Mouse (Mus musculus) heart, embryonic 12.5 days (tissue): ENCODE data around the gene Cdkal1. TPM values are rescaled to one million over a fixed set of nuclear protein-coding genes. Genes with fewer than 3 reads are reported as not detected.

Experiments
- ATAC-seq: fragments of 200-750 bp; cut with Nextera tagmentation; 2 replicates; pipeline ENCODE4 v1.8.0; 2017; ENCODE audit warnings: moderate TSS enrichment, moderate library complexity; ENCODE audit not compliant: insufficient number of reproducible peaks, low FRiP score
- H3K27ac ChIP-seq: fragments of 300-500 bp; sonication (generic); 2 replicates; pipeline ENCODE4 v1.5.1; 2016; ENCODE audit warnings: mild to moderate bottlenecking, moderate library complexity; ENCODE audit not compliant: poor library complexity, severe bottlenecking
- H3K27me3 ChIP-seq: fragments of 300-500 bp; sonication (generic); replicated peaks from 2 replicates; pipeline ENCODE4 v1.6.1; 2016; ENCODE audit warnings: mild to moderate bottlenecking, moderate library complexity
- H3K36me3 ChIP-seq: fragments of 300-500 bp; sonication (generic); 2 replicates; pipeline ENCODE4 v1.6.1; 2016; ENCODE audit warnings: mild to moderate bottlenecking, moderate library complexity
- H3K4me1 ChIP-seq: fragments of 300-500 bp; sonication (generic); replicated peaks from 2 replicates; pipeline ENCODE4 v1.6.1; 2016; ENCODE audit warnings: mild to moderate bottlenecking
- H3K4me2 ChIP-seq: fragments of 300-500 bp; sonication (generic); 2 replicates; pipeline ENCODE4 v1.6.1; 2016; ENCODE audit warnings: mild to moderate bottlenecking, moderate library complexity
- H3K4me3 ChIP-seq: fragments of 300-500 bp; sonication (generic); 2 replicates; pipeline ENCODE4 v1.5.1; 2016; ENCODE audit warnings: mild to moderate bottlenecking
- H3K9ac ChIP-seq: fragments of 300-500 bp; sonication (generic); 2 replicates; pipeline ENCODE4 v1.6.1; 2016; ENCODE audit warnings: mild to moderate bottlenecking, moderate library complexity
- H3K9me3 ChIP-seq: fragments of 300-500 bp; sonication (generic); replicated peaks from 2 replicates; pipeline ENCODE4 v1.6.1; 2016; ENCODE audit warnings: mild to moderate bottlenecking, moderate library complexity
- WGBS: fragments of 180-500 bp; shearing (Covaris S2); methylation state at CpG from one replicate; pipeline ENCODE4 v1.1.7; 2016; 5-methylcytosine and 5-hydroxymethylcytosine counted together
- polyA plus RNA-seq: library from polyadenylated mRNA; unstranded; fragments of >200 nt; fragmentation: Nextera tagmentation; extraction: Ambion mirVana; gene quantifications from 2 replicates; pipeline ENCODE4 v1.2.1, GENCODE M21; 2016

The Cdkal1 gene
- polyA plus RNA-seq, 1 experiment from 2014 or later = 25.9 TPM

GRCm38 (mm10) chr13:29610051-29610931 lies 245.2 kb downstream of the Cdkal1 start:
- 43% methylated on average over 13 of the region's 13 CpGs for WGBS
- H3K4me2 ChIP-seq = no peak overlapping the region
- ATAC-seq = peak; percentile 51; the same call in 1 of the 2 replicates
- peak overlapping the region; percentile 44 for H3K27ac ChIP-seq
- no peaks in the 10 kb centered on the region for H3K27me3 ChIP-seq
- H3K9ac ChIP-seq = no peak overlapping the region
- no peaks in the 10 kb centered on the region for H3K36me3 ChIP-seq
- no peaks in the 10 kb centered on the region for H3K9me3 ChIP-seq
- H3K4me3 ChIP-seq = no peak overlapping the region
- peaks cover 37% of the 10 kb centered on the region for H3K4me1 ChIP-seq

GRCm38 (mm10) chr13:29609441-29609840 lies 246.0 kb downstream of the Cdkal1 start:
- WGBS = 83% methylated on average over 5 of the region's 5 CpGs
- no peak overlapping the region for H3K4me3 ChIP-seq
- H3K36me3 ChIP-seq = no peaks in the 10 kb centered on the region
- no peak for ATAC-seq
- no peaks in the 10 kb centered on the region for H3K27me3 ChIP-seq
- no peak overlapping the region for H3K9ac ChIP-seq
- no peak overlapping the region for H3K4me2 ChIP-seq
- peaks cover 33% of the 10 kb centered on the region for H3K4me1 ChIP-seq
- no peak overlapping the region for H3K27ac ChIP-seq
- H3K9me3 ChIP-seq = no peaks in the 10 kb centered on the region

GRCm38 (mm10) chr13:29604241-29604640 lies 251.2 kb downstream of the Cdkal1 start:
- Histone ChIP-seq H3K4me1 (peaks cover under 1% of the 10 kb centered on the region), H3K36me3 (no peaks in the 10 kb centered on the region), H3K27ac (no peak overlapping the region), H3K4me2 (no peak overlapping the region), H3K9me3 (no peaks in the 10 kb centered on the region), H3K4me3 (no peak overlapping the region), H3K27me3 (no peaks in the 10 kb centered on the region), H3K9ac (no peak overlapping the region)
- no peak; the same call in 1 of the 2 replicates for ATAC-seq
- WGBS = 27% methylated on average over 6 of the region's 7 CpGs

GRCm38 (mm10) chr13:29603597-29603996 lies 251.9 kb downstream of the Cdkal1 start:
- H3K27ac ChIP-seq = no peak overlapping the region
- no peak overlapping the region for H3K4me2 ChIP-seq
- no peak overlapping the region for H3K9ac ChIP-seq
- ATAC-seq = no peak
- no peaks in the 10 kb centered on the region for H3K27me3 ChIP-seq
- no peaks in the 10 kb centered on the region for H3K9me3 ChIP-seq
- H3K4me1 ChIP-seq = no peaks in the 10 kb centered on the region
- no peak overlapping the region for H3K4me3 ChIP-seq
- WGBS = 83% methylated on average over 6 of the region's 6 CpGs
- H3K36me3 ChIP-seq = no peaks in the 10 kb centered on the region

GRCm38 (mm10) chr13:29601033-29601432 lies 254.4 kb downstream of the Cdkal1 start:
- Histone ChIP-seq H3K9ac (no peak overlapping the region), H3K27ac (no peak overlapping the region), H3K27me3 (no peaks in the 10 kb centered on the region), H3K4me3 (no peak overlapping the region), H3K4me1 (no peaks in the 10 kb centered on the region), H3K9me3 (no peaks in the 10 kb centered on the region), H3K4me2 (no peak overlapping the region), H3K36me3 (no peaks in the 10 kb centered on the region)
- 97% methylated on average over 2 of the region's 2 CpGs for WGBS
- ATAC-seq = no peak

GRCm38 (mm10) chr13:29599646-29600045 lies 255.8 kb downstream of the Cdkal1 start:
- Histone ChIP-seq H3K27ac (no peak overlapping the region), H3K4me3 (no peak overlapping the region), H3K4me1 (no peaks in the 10 kb centered on the region), H3K27me3 (no peaks in the 10 kb centered on the region), H3K4me2 (no peak overlapping the region), H3K9ac (no peak overlapping the region), H3K9me3 (no peaks in the 10 kb centered on the region), H3K36me3 (no peaks in the 10 kb centered on the region)
- no peak for ATAC-seq
- WGBS = 68% methylated on average over 2 of the region's 2 CpGs

GRCm38 (mm10) chr13:29596735-29597134 lies 258.7 kb downstream of the Cdkal1 start:
- 74% methylated on average over 3 of the region's 3 CpGs for WGBS
- Histone ChIP-seq H3K4me1 (no peaks in the 10 kb centered on the region), H3K4me2 (no peak overlapping the region), H3K9ac (no peak overlapping the region), H3K36me3 (peaks cover 3% of the 10 kb centered on the region), H3K27ac (no peak overlapping the region), H3K9me3 (peaks cover 7% of the 10 kb centered on the region), H3K27me3 (no peaks in the 10 kb centered on the region), H3K4me3 (no peak overlapping the region)
- no peak for ATAC-seq

- no peak overlapping the region for H3K4me2 ChIP-seq
- H3K4me3 ChIP-seq = no peak overlapping the region
- H3K27ac ChIP-seq = no peak overlapping the region
- no peaks in the 10 kb centered on the region for H3K27me3 ChIP-seq
- ATAC-seq = no peak
- H3K4me1 ChIP-seq = no peaks in the 10 kb centered on the region
- WGBS = 89% methylated on average over 3 of the region's 3 CpGs
- no peak overlapping the region for H3K9ac ChIP-seq
- H3K9me3 ChIP-seq = peaks cover 7% of the 10 kb centered on the region
- H3K36me3 ChIP-seq = peaks cover 3% of the 10 kb centered on the region
These were observed 262.4 kb downstream of the Cdkal1 start for GRCm38 (mm10) chr13:29593096-29593495.

- Histone ChIP-seq H3K4me1 (no peaks in the 10 kb centered on the region), H3K4me2 (no peak overlapping the region), H3K9me3 (peaks cover 7% of the 10 kb centered on the region), H3K4me3 (no peak overlapping the region), H3K36me3 (peaks cover 3% of the 10 kb centered on the region), H3K27ac (no peak overlapping the region), H3K9ac (no peak overlapping the region), H3K27me3 (no peaks in the 10 kb centered on the region)
- WGBS = 81% methylated on average over 5 of the region's 5 CpGs
- ATAC-seq = no peak
These were observed 264.8 kb downstream of the Cdkal1 start for GRCm38 (mm10) chr13:29590685-29591084.

GRCm38 (mm10) chr13:29590164-29590563 lies 265.3 kb downstream of the Cdkal1 start:
- Histone ChIP-seq H3K4me2 (no peak overlapping the region), H3K4me1 (no peaks in the 10 kb centered on the region), H3K4me3 (no peak overlapping the region), H3K27me3 (no peaks in the 10 kb centered on the region), H3K9me3 (peaks cover 7% of the 10 kb centered on the region), H3K27ac (no peak overlapping the region), H3K9ac (no peak overlapping the region), H3K36me3 (peaks cover 3% of the 10 kb centered on the region)
- whole genome bisulfite sequencing = 87% methylated on average over 5 of the region's 5 CpGs
- ATAC-seq = no peak

- 90% methylated on average over 4 of the region's 4 CpGs for WGBS
- H3K9ac ChIP-seq = no peak overlapping the region
- no peak for ATAC-seq
These were observed 266.8 kb downstream of the Cdkal1 start for GRCm38 (mm10) chr13:29588693-29589092.

More at GRCm38 (mm10) chr13:29588693-29589092, 266.8 kb downstream of the Cdkal1 start:
- Histone ChIP-seq H3K4me2 (no peak overlapping the region), H3K9me3 (peaks cover 7% of the 10 kb centered on the region), H3K27ac (no peak overlapping the region), H3K27me3 (no peaks in the 10 kb centered on the region), H3K36me3 (peaks cover 3% of the 10 kb centered on the region), H3K4me1 (no peaks in the 10 kb centered on the region), H3K4me3 (no peak overlapping the region)
